Mouse (Mus musculus) small intestine, adult 2 months (tissue): ENCODE results near the gene Vsig4.

ENCODE experiments used
- CTCF ChIP-seq: fragments of 200-500 bp; IDR thresholded peaks from 2 replicates; pipeline ENCODE4 v1.5.1; 2012; ENCODE audit warnings: low read depth, mild to moderate bottlenecking, control low read depth, inconsistent platforms, low read length, moderate library complexity, mixed read lengths; ENCODE audit not compliant: insufficient replicate concordance, insufficient read length; ENCODE audit errors: extremely low read depth
- POLR2A ChIP-seq: fragments of 200-500 bp; IDR thresholded peaks from 2 replicates; pipeline ENCODE4 v1.6.1; 2012; ENCODE audit warnings: low read depth, mild to moderate bottlenecking, control low read depth, inconsistent platforms, low read length, moderate library complexity

- TF ChIP-seq POLR2A (no peak), CTCF (no peak)
Observed at GRCm38 (mm10) chrX:96256509-96256908, 36.7 kb downstream of the Vsig4 start.
